Mouse (Mus musculus) embryonic facial prominence, embryonic 11.5 days (tissue): Measurements from ENCODE around the gene Nckap1. TPM values are rescaled to one million over a fixed set of nuclear protein-coding genes. Genes with fewer than 3 reads are reported as not detected.

Experiments used
- ATAC-seq: fragments of 200-750 bp; cut with Nextera tagmentation; replicated peaks from 2 replicates; pipeline ENCODE4 v1.8.0; 2017; ENCODE audit warnings: low read depth; ENCODE audit not compliant: insufficient number of reproducible peaks, low FRiP score, low TSS enrichment
- DNase-seq: peaks from one replicate; pipeline ENCODE4 v3.0.0-alpha.2; 2015; ENCODE audit warnings: low spot score
- H3K27ac ChIP-seq: fragments of 300-500 bp; sonication (generic); replicated peaks from 2 replicates; pipeline ENCODE4 v1.5.1; 2014; ENCODE audit warnings: mild to moderate bottlenecking, low read depth, low read length, control low read depth
- H3K27me3 ChIP-seq: fragments of 300-500 bp; sonication (generic); 2 replicates; pipeline ENCODE4 v1.6.1; 2014; ENCODE audit warnings: mild to moderate bottlenecking, low read length, moderate library complexity, mixed read lengths; ENCODE audit not compliant: control insufficient read depth, insufficient read depth
- H3K36me3 ChIP-seq: fragments of 300-500 bp; sonication (generic); replicated peaks from 2 replicates; pipeline ENCODE4 v1.6.1; 2014; ENCODE audit warnings: low read depth, mild to moderate bottlenecking, low read length, moderate library complexity, mixed read lengths; ENCODE audit not compliant: control insufficient read depth, insufficient read depth
- H3K4me1 ChIP-seq: fragments of 300-500 bp; sonication (generic); 2 replicates; pipeline ENCODE4 v1.6.1; 2014; ENCODE audit warnings: low read length, mixed read lengths; ENCODE audit not compliant: control insufficient read depth, insufficient read depth
- H3K4me2 ChIP-seq: fragments of 300-500 bp; sonication (generic); 2 replicates; pipeline ENCODE4 v1.6.1; 2014; ENCODE audit warnings: low read depth, mild to moderate bottlenecking, control low read depth, low read length, moderate library complexity
- H3K4me3 ChIP-seq: fragments of 300-500 bp; sonication (generic); 2 replicates; pipeline ENCODE4 v1.5.1; 2014; ENCODE audit warnings: low read depth, low read length, control low read depth
- H3K9ac ChIP-seq: fragments of 300-500 bp; sonication (generic); replicated peaks from 2 replicates; pipeline ENCODE4 v1.6.1; 2014; ENCODE audit warnings: mild to moderate bottlenecking, control low read depth, low read length
- H3K9me3 ChIP-seq: fragments of 300-500 bp; sonication (generic); replicated peaks from 2 replicates; pipeline ENCODE4 v1.6.1; 2016; ENCODE audit warnings: mild to moderate bottlenecking, low read length, inconsistent platforms, mixed read lengths; ENCODE audit not compliant: control insufficient read depth
- WGBS: fragments of 180-500 bp; shearing (Covaris S2); extraction: QIAGEN DNeasy Blood & Tissue Kit; methylation state at CpG from one replicate; pipeline ENCODE4 v1.1.7; 2014; 5-methylcytosine and 5-hydroxymethylcytosine counted together
- polyA plus RNA-seq: library from polyadenylated mRNA; unstranded; fragments of >200 nt; fragmentation: Nextera tagmentation; extraction: Ambion mirVana; gene quantifications from 2 replicates; pipeline ENCODE4 v1.2.1, GENCODE M21; 2014

Gene Nckap1
- polyA plus RNA-seq, 1 experiment from 2014 or later, result 68.2 TPM

DNA sequence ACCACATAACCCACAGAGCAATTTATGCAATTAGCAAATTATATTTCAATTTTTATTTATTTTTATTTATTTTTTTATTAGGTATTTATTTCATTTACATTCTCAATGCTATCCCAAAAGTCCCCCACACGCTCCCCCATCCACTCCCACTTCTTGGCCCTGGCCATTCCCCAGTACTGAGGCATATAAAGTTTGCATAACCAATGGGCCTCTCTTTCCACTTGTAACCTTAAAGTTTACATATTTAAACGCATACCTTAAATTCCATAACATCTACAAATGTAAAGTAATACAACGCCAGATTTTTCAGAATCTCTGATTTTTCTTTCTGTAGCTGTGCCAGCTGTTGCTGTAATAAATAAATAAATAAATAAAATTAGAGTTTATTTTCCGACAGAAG is 26.7 kb downstream of the Nckap1 start:
- DNase-seq (no peak), ATAC-seq (no peak)
- H3K27me3 ChIP-seq, result no peaks in the 10 kb centered on the region
- no peak overlapping the region for H3K9ac ChIP-seq
- no peak overlapping the region for H3K4me2 ChIP-seq
- no peaks in the 10 kb centered on the region for H3K4me1 ChIP-seq
- no peaks in the 10 kb centered on the region for H3K9me3 ChIP-seq
- H3K36me3 ChIP-seq, result no peaks in the 10 kb centered on the region; the same call in 1 of the 2 replicates
- no peak overlapping the region for H3K27ac ChIP-seq
- no peak overlapping the region for H3K4me3 ChIP-seq
- WGBS, result 80% methylated on average over 4 of the region's 4 CpGs

DNA sequence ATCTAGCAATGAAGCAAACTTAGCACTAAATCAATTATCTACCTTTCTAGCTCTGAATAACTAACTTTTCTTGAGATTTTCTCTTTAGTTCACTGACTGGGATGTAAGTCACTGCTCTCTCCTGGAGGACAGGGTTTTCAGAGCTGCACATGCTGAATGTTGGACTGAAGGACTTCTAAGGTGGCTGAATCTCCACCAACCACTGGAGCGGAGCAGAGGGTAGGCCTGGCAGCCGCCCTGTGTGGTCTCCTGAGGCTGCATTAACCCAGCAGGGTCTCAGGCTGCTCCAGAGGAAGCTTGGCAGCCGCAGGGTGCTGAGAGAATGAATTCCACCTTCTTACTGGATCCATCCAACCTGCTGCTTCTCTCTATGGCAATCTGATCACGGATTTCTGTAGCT is 31.5 kb downstream of the Nckap1 start:
- no peak overlapping the region for H3K27ac ChIP-seq
- no peaks in the 10 kb centered on the region for H3K27me3 ChIP-seq
- H3K4me2 ChIP-seq, result no peak overlapping the region
- no peak overlapping the region for H3K4me3 ChIP-seq
- no peaks in the 10 kb centered on the region; the same call in none of the 2 replicates for H3K36me3 ChIP-seq
- ATAC-seq (no peak), DNase-seq (no peak)
- no peaks in the 10 kb centered on the region for H3K4me1 ChIP-seq
- no peaks in the 10 kb centered on the region for H3K9me3 ChIP-seq
- no peak overlapping the region for H3K9ac ChIP-seq
- 94% methylated on average over 4 of the region's 4 CpGs for WGBS

- H3K9me3 ChIP-seq, result no peaks in the 10 kb centered on the region
- 95% methylated on average over 1 of the region's 1 CpGs for WGBS
- DNase-seq (no peak), ATAC-seq (no peak)
- H3K4me3 ChIP-seq, result no peak overlapping the region
- H3K36me3 ChIP-seq, result no peaks in the 10 kb centered on the region; the same call in none of the 2 replicates
- H3K4me2 ChIP-seq, result no peak overlapping the region
- no peak overlapping the region for H3K27ac ChIP-seq
- H3K4me1 ChIP-seq, result no peaks in the 10 kb centered on the region
- H3K27me3 ChIP-seq, result no peaks in the 10 kb centered on the region
- no peak overlapping the region for H3K9ac ChIP-seq
Measured at GRCm38 (mm10) chr2:80547901-80548300, 33.3 kb downstream of the Nckap1 start.

DNA sequence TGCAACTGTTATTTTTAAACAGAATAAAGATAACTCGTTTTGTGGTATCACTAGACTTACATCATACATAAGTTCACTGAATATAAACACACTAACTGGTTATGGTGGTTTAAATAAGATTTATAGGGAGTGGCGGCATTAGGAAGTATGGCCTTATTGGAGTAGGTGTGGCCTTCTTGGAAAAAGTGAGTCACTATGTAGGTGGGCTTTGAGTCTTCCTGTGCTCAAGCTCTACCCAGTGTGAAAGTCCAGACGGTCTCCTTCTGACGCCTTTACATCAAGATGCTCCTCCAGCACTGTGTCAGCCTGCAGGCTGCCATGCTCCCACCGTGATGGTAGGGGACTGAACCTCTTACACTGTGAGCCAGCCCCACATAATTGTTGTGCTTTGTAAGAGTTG is 38.4 kb downstream of the Nckap1 start:
- ATAC-seq, result no peak
- no peak overlapping the region for H3K9ac ChIP-seq
- WGBS, result 86% methylated on average over 5 of the region's 5 CpGs
- peaks cover 3% of the 10 kb centered on the region for H3K36me3 ChIP-seq
- H3K9me3 ChIP-seq, result no peaks in the 10 kb centered on the region
- no peak overlapping the region for H3K4me2 ChIP-seq
- no peaks in the 10 kb centered on the region for H3K27me3 ChIP-seq
- H3K4me3 ChIP-seq, result no peak overlapping the region
- H3K4me1 ChIP-seq, result no peaks in the 10 kb centered on the region
- H3K27ac ChIP-seq, result no peak overlapping the region
- no peak for DNase-seq

GRCm38 (mm10) chr2:80537156-80537555 is 44.0 kb downstream of the Nckap1 start:
- no peak overlapping the region for H3K9ac ChIP-seq
- no peak overlapping the region for H3K4me3 ChIP-seq
- ATAC-seq, result no peak
- peaks cover 3% of the 10 kb centered on the region for H3K36me3 ChIP-seq
- no peak overlapping the region for H3K4me2 ChIP-seq
- WGBS, result 64% methylated on average over 3 of the region's 3 CpGs
- H3K9me3 ChIP-seq, result no peaks in the 10 kb centered on the region
- H3K4me1 ChIP-seq, result no peaks in the 10 kb centered on the region
- H3K27me3 ChIP-seq, result no peaks in the 10 kb centered on the region
- H3K27ac ChIP-seq, result no peak overlapping the region
- DNase-seq, result peak; percentile 20

- Histone ChIP-seq H3K4me1 (no peaks in the 10 kb centered on the region), H3K9me3 (no peaks in the 10 kb centered on the region), H3K27ac (no peak overlapping the region), H3K36me3 (peaks cover 3% of the 10 kb centered on the region), H3K27me3 (no peaks in the 10 kb centered on the region), H3K9ac (no peak overlapping the region), H3K4me2 (no peak overlapping the region), H3K4me3 (no peak overlapping the region)
- DNase-seq (no peak), ATAC-seq (no peak)
- 88% methylated on average over 2 of the region's 2 CpGs for WGBS
Measured at GRCm38 (mm10) chr2:80536608-80537007, 44.6 kb downstream of the Nckap1 start.

- 91% methylated on average over 9 of the region's 9 CpGs for WGBS
- H3K36me3 ChIP-seq, result peaks cover 8% of the 10 kb centered on the region
- ATAC-seq (no peak), DNase-seq (no peak)
- no peak overlapping the region for H3K4me3 ChIP-seq
- H3K4me2 ChIP-seq, result no peak overlapping the region
- no peak overlapping the region for H3K9ac ChIP-seq
- no peak overlapping the region for H3K27ac ChIP-seq
- H3K9me3 ChIP-seq, result no peaks in the 10 kb centered on the region
- H3K27me3 ChIP-seq, result no peaks in the 10 kb centered on the region
- H3K4me1 ChIP-seq, result no peaks in the 10 kb centered on the region
Measured at GRCm38 (mm10) chr2:80524275-80524674, 56.9 kb downstream of the Nckap1 start.

- no peak overlapping the region for H3K4me2 ChIP-seq
- ATAC-seq (no peak), DNase-seq (no peak)
- 71% methylated on average over 7 of the region's 7 CpGs for WGBS
- H3K4me1 ChIP-seq, result no peaks in the 10 kb centered on the region
- no peaks in the 10 kb centered on the region for H3K9me3 ChIP-seq
- no peak overlapping the region for H3K9ac ChIP-seq
- H3K36me3 ChIP-seq, result peaks cover 2% of the 10 kb centered on the region
- no peak overlapping the region for H3K4me3 ChIP-seq
- no peak overlapping the region for H3K27ac ChIP-seq
- H3K27me3 ChIP-seq, result no peaks in the 10 kb centered on the region
Measured at GRCm38 (mm10) chr2:80506051-80506802, 75.0 kb downstream of the Nckap1 start.
